Mouse (Mus musculus) heart, postnatal 4 days (tissue): Measurements from ENCODE around the gene Pea15a. TPM values are rescaled to one million over a fixed set of nuclear protein-coding genes. Genes with fewer than 3 reads are reported as not detected.
A peak's percentile ranks its signal among the peaks of the same experiment; 100 is the strongest.

Source experiments
- DNase-seq: peaks from one replicate; pipeline ENCODE4 v3.0.0; 2021
- total RNA-seq, 2 experiments: library from RNA; stranded (reverse); gene quantifications; 2 replicates each; pipeline ENCODE4 v1.2.3; 2021

Gene Pea15a
- total RNA-seq, 2 experiments from 2014 or later: 140 to 147 TPM

GRCm38 (mm10) chr1:172177791-172178190, 28.8 kb downstream of the Pea15a start:
- DNase-seq: no peak

DNA sequence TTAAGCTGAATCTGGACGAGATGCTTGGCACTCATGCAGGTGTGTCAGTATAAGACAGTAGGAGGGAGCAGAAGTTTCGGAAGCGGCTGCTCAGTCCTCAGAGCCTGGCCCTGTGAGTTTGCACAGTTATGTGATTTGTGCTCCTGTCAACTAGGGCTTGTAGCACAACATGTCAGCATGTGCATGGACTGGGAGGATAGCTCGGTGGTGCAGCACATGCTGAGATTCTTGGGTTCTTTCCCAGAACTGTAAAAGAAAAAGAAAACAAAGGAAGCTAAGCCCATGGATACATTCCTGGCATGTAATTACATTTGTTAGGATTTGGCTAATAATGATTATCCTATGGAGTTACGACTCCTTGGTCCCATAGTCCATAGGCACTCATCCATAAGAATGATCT, 33.4 kb downstream of the Pea15a start:
- DNase-seq: no peak

GRCm38 (mm10) chr1:172172381-172172780, 34.2 kb downstream of the Pea15a start:
- no peak for DNase-seq

DNA sequence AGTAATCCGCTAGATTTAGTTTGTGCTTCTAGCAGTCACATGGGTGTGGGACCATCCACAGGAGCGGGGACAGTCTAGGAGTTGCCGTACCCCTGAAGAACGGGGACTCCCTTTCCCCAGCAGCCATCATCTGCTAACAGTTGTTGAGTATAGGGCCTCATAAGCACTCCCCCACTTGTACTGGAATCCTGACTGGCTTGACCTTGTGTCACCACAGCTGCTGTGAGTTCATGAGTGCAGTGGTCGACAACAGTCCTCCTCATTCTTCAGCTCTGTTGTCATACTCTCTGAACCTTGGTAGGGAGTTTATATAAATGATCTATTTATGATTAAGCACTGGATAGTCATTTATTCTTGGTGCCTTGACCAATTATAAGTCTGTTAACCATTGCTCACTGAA, 36.8 kb downstream of the Pea15a start:
- DNase-seq: no peak

DNA sequence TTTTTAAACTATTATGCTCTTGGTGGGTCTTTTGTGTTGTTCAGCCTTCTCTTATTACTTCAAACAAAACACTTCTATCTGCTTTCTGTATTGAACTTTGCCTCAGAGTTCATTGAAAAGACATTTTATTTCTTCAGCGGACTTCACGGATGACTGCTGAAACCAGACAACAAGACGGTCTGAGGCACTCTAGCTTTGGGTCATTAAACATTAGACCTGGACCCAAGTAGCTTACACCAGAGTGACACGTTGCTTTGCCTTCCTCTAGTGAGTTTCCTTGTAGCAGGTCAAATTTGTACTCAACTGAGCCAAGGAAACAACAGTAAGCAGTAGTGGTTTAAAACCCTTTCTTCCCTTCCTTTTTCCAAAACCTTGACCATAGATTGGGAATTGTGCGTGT, 38.7 kb downstream of the Pea15a start:
- no peak for DNase-seq

DNA sequence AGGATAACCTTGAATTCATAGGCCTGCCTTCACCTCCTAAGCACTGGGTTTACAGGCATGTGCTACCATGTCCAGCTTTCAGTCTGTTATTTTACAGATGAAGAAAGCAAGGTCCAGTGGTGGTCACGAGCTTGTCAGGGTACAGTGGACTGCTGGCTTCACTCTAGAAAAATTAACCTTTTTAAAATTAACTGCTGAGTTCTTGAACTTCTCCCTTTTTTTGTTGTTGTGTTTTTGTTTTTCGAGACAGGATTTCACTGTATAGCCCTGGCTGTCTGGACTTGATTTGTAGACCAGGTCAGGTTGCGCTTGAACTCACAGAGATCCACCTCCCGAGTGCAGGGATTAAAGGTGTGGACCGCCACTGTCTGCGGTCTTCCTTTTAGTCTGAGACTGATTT, 43.6 kb downstream of the Pea15a start:
- DNase-seq: no peak

DNA sequence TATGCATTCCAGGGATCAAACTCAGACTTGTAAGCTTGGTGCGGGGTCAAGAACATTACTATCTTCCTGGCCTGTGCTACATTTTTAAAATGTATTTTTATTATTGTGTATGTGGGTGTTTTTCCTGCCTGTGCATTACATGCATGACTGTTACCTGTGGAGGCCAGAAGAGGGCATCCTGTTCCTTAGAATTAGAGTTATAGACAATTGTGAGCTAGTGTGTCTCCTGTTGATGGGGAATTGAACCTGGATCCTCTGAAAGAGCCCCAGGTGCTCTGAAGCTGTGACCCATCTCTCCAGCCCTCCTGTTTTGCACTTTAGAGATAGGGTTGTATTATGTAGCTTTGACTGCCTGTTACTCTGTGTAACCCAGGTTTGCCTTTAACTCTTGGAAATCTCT, 44.6 kb downstream of the Pea15a start:
- DNase-seq: peak; percentile 42

GRCm38 (mm10) chr1:172160508-172160907, 46.1 kb downstream of the Pea15a start:
- DNase-seq: no peak

DNA sequence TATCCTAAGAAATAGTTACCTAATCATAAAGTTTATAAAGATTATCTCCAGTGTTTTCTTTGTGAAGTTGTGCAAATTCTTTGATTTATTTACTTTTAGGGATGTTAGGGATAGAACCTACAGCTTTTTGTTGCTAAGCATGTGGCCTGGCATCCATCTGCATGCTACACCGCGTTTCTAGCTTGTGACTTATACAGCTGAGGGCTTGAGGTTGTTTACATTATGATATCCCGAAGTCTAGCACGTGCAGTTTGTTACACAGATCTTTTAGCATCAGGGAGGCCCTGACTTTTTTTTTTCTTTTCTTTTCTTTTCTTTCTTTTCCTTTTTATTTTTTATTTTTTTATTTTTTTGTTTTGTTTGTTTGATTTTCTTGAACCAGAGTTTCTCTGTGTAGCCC, 46.6 kb downstream of the Pea15a start:
- no peak for DNase-seq

DNA sequence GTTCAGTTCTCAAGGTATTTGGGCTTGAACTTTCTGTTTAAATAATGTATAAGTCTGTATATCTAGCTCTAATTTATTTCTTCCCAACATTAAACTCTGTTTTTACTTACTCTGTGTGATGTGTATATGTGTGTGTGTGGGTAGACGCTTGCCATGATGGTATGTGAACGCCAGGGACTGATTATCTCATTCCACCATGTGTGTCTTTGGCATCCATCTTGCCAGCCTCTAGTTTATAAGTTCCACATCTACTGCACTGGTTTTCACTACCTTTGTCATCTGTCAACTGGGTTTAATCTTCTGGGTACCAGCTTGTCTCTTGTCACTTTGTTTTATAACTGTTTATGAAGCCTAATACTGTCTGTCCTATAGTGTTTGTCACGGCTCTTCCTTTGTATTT, 51.1 kb downstream of the Pea15a start:
- no peak for DNase-seq

- no peak for DNase-seq
Measured at GRCm38 (mm10) chr1:172154536-172154935, 52.1 kb downstream of the Pea15a start.

GRCm38 (mm10) chr1:172148955-172149815, 57.4 kb downstream of the Pea15a start:
- no peak for DNase-seq

DNA sequence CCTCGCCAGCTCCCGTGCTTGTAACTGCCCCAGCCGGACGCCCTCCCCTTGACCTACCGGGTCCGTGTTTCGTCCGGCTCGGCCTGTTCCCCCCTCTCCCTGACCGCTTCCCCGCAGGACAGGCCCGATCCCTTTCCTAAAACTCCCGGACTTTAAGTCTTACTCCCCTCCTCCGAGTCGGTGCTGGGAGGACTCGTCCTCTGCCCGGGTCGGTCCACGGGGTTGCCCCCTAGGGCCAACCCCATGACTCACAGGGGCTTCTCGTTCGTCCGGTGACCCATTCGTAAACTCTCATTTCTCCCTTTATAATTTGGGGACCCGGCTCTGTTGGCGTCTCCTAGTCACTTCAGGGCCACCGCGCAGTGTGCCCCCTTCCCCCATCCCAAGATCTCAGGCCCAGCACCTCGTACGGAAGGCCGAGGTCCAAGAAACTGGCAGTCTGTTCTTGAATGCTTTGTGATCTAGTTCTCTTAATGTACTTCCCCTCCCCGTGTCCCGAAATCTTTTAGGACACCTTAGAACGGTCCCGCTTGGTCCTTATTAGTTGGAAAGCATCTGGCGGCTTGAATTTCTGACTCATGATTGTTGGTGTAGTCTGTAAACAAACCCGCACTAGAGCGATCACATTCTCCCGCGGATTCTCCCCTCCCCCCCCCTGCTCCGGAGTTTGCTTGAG, 58.2 kb downstream of the Pea15a start:
- peak; percentile 30 for DNase-seq

DNA sequence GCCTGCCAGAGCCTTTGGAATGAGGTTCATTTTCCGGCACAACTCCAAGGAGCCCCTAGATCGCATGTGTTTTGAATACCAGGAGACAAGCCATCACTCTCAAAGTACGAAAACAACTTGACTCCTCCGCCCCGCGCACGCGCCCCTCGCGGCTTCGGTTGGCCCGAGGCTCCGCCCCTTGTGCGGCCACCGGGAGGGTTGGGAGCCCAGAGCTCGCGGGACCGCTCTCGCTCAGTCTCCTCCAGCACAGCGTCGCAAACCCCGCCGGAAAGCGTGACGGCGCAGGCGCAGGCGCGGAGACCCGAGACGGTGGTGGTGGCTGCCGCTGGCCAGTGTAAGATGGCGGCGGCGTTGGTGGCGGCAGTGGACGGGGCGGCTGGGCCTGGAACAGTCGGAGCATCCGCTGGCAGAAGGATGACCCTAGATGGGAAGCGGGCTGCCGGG, 58.7 kb downstream of the Pea15a start, which contains the start of gene Dcaf8:
TSS of gene Dcaf8 (plus strand) at position 250 of the 444 bp plus-strand sequence.
- DNase-seq: peak; percentile 99

Other genes with a start within 250 kb of the Pea15a start
- gene Vangl2, start 178.4 kb downstream of the Pea15a start, total RNA-seq: 10 to 100 TPM; 12.3 to 12.4 TPM
- gene Nhlh1, start 149.2 kb downstream of the Pea15a start, total RNA-seq: not detected
- gene Copa, start 124.3 kb downstream of the Pea15a start, total RNA-seq: 100 to 1,000 TPM; 160 to 167 TPM
- gene Ncstn, start 124.0 kb downstream of the Pea15a start, total RNA-seq: 10 to 100 TPM; 65.6 to 67.4 TPM
- 100 to 1,000 TPM; 129 to 134 TPM for gene Pex19, start 80.0 kb downstream of the Pea15a start, total RNA-seq
- 100 to 1,000 TPM; 114 to 115 TPM for gene Dcaf8, start 58.7 kb downstream of the Pea15a start, total RNA-seq
- gene Casq1, start 13.1 kb upstream of the Pea15a start, total RNA-seq: 10 to 100 TPM; 11.9 to 18.1 TPM
- gene Atp1a4, start 51.6 kb upstream of the Pea15a start, total RNA-seq: under 1 TPM in 1 of 2 experiments, not detected in 1; 0.11 TPM
- gene Igsf8, start 54.8 kb upstream of the Pea15a start, total RNA-seq: 10 to 100 TPM; 19.1 to 20.1 TPM
- 10 to 100 TPM; 81.9 to 82.8 TPM for gene Atp1a2, start 91.3 kb upstream of the Pea15a start, total RNA-seq
- gene Kcnj9, start 122.5 kb upstream of the Pea15a start, total RNA-seq: not detected
- gene Kcnj10, start 134.4 kb upstream of the Pea15a start, total RNA-seq: under 1 TPM; 0.11 to 0.14 TPM
- 10 to 100 TPM; 10.1 to 11.4 TPM for gene Pigm, start 169.7 kb upstream of the Pea15a start, total RNA-seq